Mouse (Mus musculus): ENCODE results near the gene Gsg1l2.

- no peak for TF ChIP-seq CTCF (IDR thresholded peaks at IDR 0.05; ENCODE audit: borderline replicate concordance, insufficient read depth, low read length)
- no peak for TF ChIP-seq POLR2A (IDR thresholded peaks at IDR 0.05; ENCODE audit: low read depth, low read length)
Measured at GRCm38 (mm10) chr11:67806832-67807597, 32.6 kb downstream of the Gsg1l2 start.
